Mouse (Mus musculus) kidney, postnatal 14 days (tissue): Measurements from ENCODE around the gene Prex1.

Experiments used
- DNase-seq: peaks from one replicate; pipeline ENCODE4 v3.0.0; 2022; ENCODE audit warnings: mixed read lengths

Gene Prex1

GRCm38 (mm10) chr2:166720416-166720815 lies 6.8 kb upstream of the Prex1 start:
- DNase-seq, result no peak

GRCm38 (mm10) chr2:166719930-166720305 lies 6.3 kb upstream of the Prex1 start:
- DNase-seq, result no peak

GRCm38 (mm10) chr2:166719301-166719929 lies 5.8 kb upstream of the Prex1 start:
- DNase-seq, result no peak

- no peak for DNase-seq
Observed at GRCm38 (mm10) chr2:166716067-166716466, 2.4 kb upstream of the Prex1 start.

GRCm38 (mm10) chr2:166714427-166714699 lies 731 bp upstream of the Prex1 start:
- DNase-seq, result no peak

- DNase-seq, result peak; percentile 21
Observed at GRCm38 (mm10) chr2:166712801-166713689, 587 bp downstream of the Prex1 start.

- DNase-seq, result no peak
Observed at GRCm38 (mm10) chr2:166712310-166712709, 1.3 kb downstream of the Prex1 start.

- no peak for DNase-seq
Observed at GRCm38 (mm10) chr2:166711681-166712132, 1.9 kb downstream of the Prex1 start.

- DNase-seq, result no peak
Observed at GRCm38 (mm10) chr2:166709883-166710282, 3.7 kb downstream of the Prex1 start.

- DNase-seq, result no peak
Observed at GRCm38 (mm10) chr2:166708304-166708703, 5.3 kb downstream of the Prex1 start.

- DNase-seq, result no peak
Observed at GRCm38 (mm10) chr2:166706526-166706925, 7.1 kb downstream of the Prex1 start.

- DNase-seq, result no peak
Observed at GRCm38 (mm10) chr2:166703491-166703890, 10.1 kb downstream of the Prex1 start.

GRCm38 (mm10) chr2:166702113-166702445 lies 11.6 kb downstream of the Prex1 start:
- no peak for DNase-seq

GRCm38 (mm10) chr2:166701248-166702112 lies 12.2 kb downstream of the Prex1 start:
- no peak for DNase-seq

- no peak for DNase-seq
Observed at GRCm38 (mm10) chr2:166700732-166701131, 12.9 kb downstream of the Prex1 start.

- DNase-seq, result no peak
Observed at GRCm38 (mm10) chr2:166700116-166700515, 13.5 kb downstream of the Prex1 start.

- no peak for DNase-seq
Observed at GRCm38 (mm10) chr2:166699552-166699951, 14.1 kb downstream of the Prex1 start.

GRCm38 (mm10) chr2:166694616-166695015 lies 19.0 kb downstream of the Prex1 start:
- no peak for DNase-seq

- no peak for DNase-seq
Observed at GRCm38 (mm10) chr2:166693394-166693793, 20.2 kb downstream of the Prex1 start.

GRCm38 (mm10) chr2:166691602-166692509 lies 21.8 kb downstream of the Prex1 start:
- no peak for DNase-seq

GRCm38 (mm10) chr2:166686917-166687316 lies 26.7 kb downstream of the Prex1 start:
- peak; percentile 50 for DNase-seq

GRCm38 (mm10) chr2:166685824-166686223 lies 27.8 kb downstream of the Prex1 start:
- DNase-seq, result no peak
